In the genomic region with DNA sequence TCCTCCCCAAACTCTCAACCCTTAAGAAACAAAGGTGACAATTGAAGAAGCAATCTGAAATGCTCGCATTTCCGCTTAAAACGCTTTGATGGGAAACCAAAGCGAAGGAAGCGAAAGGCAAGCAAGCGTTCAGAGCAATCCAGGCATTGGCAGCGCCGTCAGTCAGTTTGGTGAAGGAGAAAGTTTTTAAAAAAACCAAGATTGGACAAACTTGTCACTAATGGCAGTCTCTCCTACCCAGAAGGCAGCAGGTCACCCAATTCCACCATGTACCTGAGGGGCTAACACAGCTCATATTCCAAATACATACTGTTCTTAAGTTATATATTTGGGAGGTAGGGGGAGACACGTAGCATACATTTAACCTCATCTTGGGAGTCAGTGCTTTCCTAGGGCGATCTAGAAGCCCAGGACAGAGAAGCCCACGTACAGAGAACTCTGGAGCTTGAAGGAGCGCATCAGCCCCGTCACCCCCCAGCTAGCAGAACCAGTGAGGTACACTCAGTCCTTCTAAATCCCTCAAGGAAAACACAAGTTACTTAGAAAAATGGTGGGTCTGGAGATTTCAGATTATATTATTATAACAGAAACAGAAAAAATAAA, we compare ENCODE assay signal across 11 mouse cellular contexts. TPM values are rescaled to one million over a fixed set of nuclear protein-coding genes. Genes with fewer than 3 reads are reported as not detected.
A peak's percentile ranks its signal among the peaks of the same experiment; 100 is the strongest.
DNase-seq lines count a peak whose midpoint lies in the region; ATAC-seq and TF ChIP-seq lines count a peak whose summit lies in the region.
"Had no signal": no experiment of that assay in that cellular context is flagged by ENCODE, and none has a peak within 500 bp of the region (broad histone marks: within the 10 kb centered on the region; RNA-seq: fewer than 3 reads in every experiment).

No protein-coding gene starts in this region.

- no peak for ATAC-seq in forebrain, embryonic 11.5 days (replicated peaks; ENCODE audit: low FRiP score)
- no peak for ATAC-seq in forebrain, embryonic 16.5 days
- ATAC-seq in limb, embryonic 12.5 days (ENCODE audit: insufficient number of reproducible peaks, insufficient read depth, low FRiP score, low TSS enrichment, low read depth) = no peak
- ATAC-seq in liver, embryonic 14.5 days (ENCODE audit: insufficient read depth) = no peak

- peaks cover 4% of the 10 kb centered on the region; the same call in 1 of the 2 replicates for H3K9me3 ChIP-seq in forebrain, embryonic 11.5 days (ENCODE audit: control insufficient read depth, low read length)
- H3K9me3 ChIP-seq in forebrain, embryonic 16.5 days (ENCODE audit: control insufficient read depth, low read length) = no peaks in the 10 kb centered on the region
- no peaks in the 10 kb centered on the region for H3K9me3 ChIP-seq in limb, embryonic 12.5 days
- peaks cover 14% of the 10 kb centered on the region; the same call in 1 of the 2 replicates for H3K9me3 ChIP-seq in limb, embryonic 10.5 days (replicated peaks)
- peaks cover 33% of the 10 kb centered on the region for H3K9me3 ChIP-seq in embryonic facial prominence, embryonic 10.5 days
- no peaks in the 10 kb centered on the region for H3K9me3 ChIP-seq in liver, embryonic 14.5 days (ENCODE audit: control insufficient read depth, low read length)

- H3K4me1 ChIP-seq in forebrain, embryonic 11.5 days (replicated peaks; ENCODE audit: control insufficient read depth, insufficient read depth, low read length) = peaks cover 8% of the 10 kb centered on the region
- peaks cover 21% of the 10 kb centered on the region for H3K4me1 ChIP-seq in forebrain, embryonic 16.5 days (replicated peaks; ENCODE audit: control insufficient read depth, insufficient read depth, low read length)
- peaks cover 16% of the 10 kb centered on the region for H3K4me1 ChIP-seq in limb, embryonic 12.5 days (replicated peaks)
- peaks cover 14% of the 10 kb centered on the region for H3K4me1 ChIP-seq in limb, embryonic 10.5 days
- H3K4me1 ChIP-seq in embryonic facial prominence, embryonic 10.5 days = peaks cover 18% of the 10 kb centered on the region
- H3K4me1 ChIP-seq in liver, embryonic 14.5 days (replicated peaks; ENCODE audit: control insufficient read depth in 2 of 2, insufficient read depth in 2 of 2, low read length in 1 of 2) = peaks cover 16 to 21% of the 10 kb centered on the region in 2 experiments

- DNase-seq in forebrain, embryonic 11.5 days (ENCODE audit: low spot score) = peak; percentile 58
- no peak for DNase-seq in limb, embryonic 10.5 days (ENCODE audit: low spot score)
- DNase-seq in embryonic facial prominence, embryonic 10.5 days (ENCODE audit: low spot score) = no peak
- DNase-seq in liver, embryonic 14.5 days (ENCODE audit: low read depth in 3 of 3, low spot score in 3 of 3) = no peak
- DNase-seq in right cerebral cortex, postnatal 4 days = no peak
- DNase-seq in right cerebral cortex, postnatal 25 days = no peak

- TF ChIP-seq CTCF in liver, embryonic 14.5 days (IDR thresholded peaks at IDR 0.05; ENCODE audit: low read depth) = no peak

- no peak for TF ChIP-seq EP300 in liver, embryonic 14.5 days (IDR thresholded peaks at IDR 0.05; ENCODE audit: low read depth)

- 72% methylated on average over 13 of the region's 13 CpGs for WGBS in forebrain, embryonic 11.5 days
- 71% methylated on average over 13 of the region's 13 CpGs for WGBS in forebrain, embryonic 16.5 days
- 71% methylated on average over 13 of the region's 13 CpGs for WGBS in limb, embryonic 12.5 days
- WGBS in limb, embryonic 10.5 days = 72% methylated on average over 13 of the region's 13 CpGs
- WGBS in embryonic facial prominence, embryonic 10.5 days = 70% methylated on average over 13 of the region's 13 CpGs
- 64% methylated on average over 13 of the region's 13 CpGs for WGBS in liver, embryonic 14.5 days (ENCODE audit: insufficient replicate concordance)

- no peak overlapping the region for H3K27ac ChIP-seq in forebrain, embryonic 11.5 days (ENCODE audit: low read depth, low read length)
- H3K27ac ChIP-seq in forebrain, embryonic 16.5 days (ENCODE audit: low read length) = no peak overlapping the region
- no peak overlapping the region for H3K27ac ChIP-seq in limb, embryonic 12.5 days
- H3K27ac ChIP-seq in limb, embryonic 10.5 days = no peak overlapping the region
- no peak overlapping the region for H3K27ac ChIP-seq in embryonic facial prominence, embryonic 10.5 days (replicated peaks)
- H3K27ac ChIP-seq in liver, embryonic 14.5 days = no peak overlapping the region

- H3K27me3 ChIP-seq in forebrain, embryonic 11.5 days (ENCODE audit: control insufficient read depth, insufficient read depth, low read length) = no peaks in the 10 kb centered on the region
- H3K27me3 ChIP-seq in forebrain, embryonic 16.5 days (replicated peaks; ENCODE audit: control insufficient read depth, insufficient read depth, low read length) = no peaks in the 10 kb centered on the region
- no peaks in the 10 kb centered on the region for H3K27me3 ChIP-seq in limb, embryonic 12.5 days
- no peaks in the 10 kb centered on the region for H3K27me3 ChIP-seq in limb, embryonic 10.5 days (ENCODE audit: low read depth, poor library complexity, severe bottlenecking)
- H3K27me3 ChIP-seq in embryonic facial prominence, embryonic 10.5 days (replicated peaks; ENCODE audit: low read depth, poor library complexity, severe bottlenecking) = no peaks in the 10 kb centered on the region
- H3K27me3 ChIP-seq in liver, embryonic 14.5 days (ENCODE audit: control insufficient read depth, insufficient read depth, low read length) = no peaks in the 10 kb centered on the region

- no peak overlapping the region for H3K4me3 ChIP-seq in forebrain, embryonic 11.5 days (ENCODE audit: low read depth, low read length)
- H3K4me3 ChIP-seq in forebrain, embryonic 16.5 days (replicated peaks; ENCODE audit: low read length) = no peak overlapping the region
- no peak overlapping the region for H3K4me3 ChIP-seq in limb, embryonic 12.5 days (replicated peaks)
- no peak overlapping the region for H3K4me3 ChIP-seq in limb, embryonic 10.5 days
- H3K4me3 ChIP-seq in embryonic facial prominence, embryonic 10.5 days = peak overlapping the region; percentile 59; the same call in 1 of the 2 replicates
- H3K4me3 ChIP-seq in liver, embryonic 14.5 days (ENCODE audit: insufficient read depth in 1 of 2, low read depth in 2 of 2, low read length in 2 of 2) = peak overlapping the region in 1 of 2 experiments; percentile 65; a peak in 2 of 4 replicates

- H3K36me3 ChIP-seq in forebrain, embryonic 11.5 days (ENCODE audit: control insufficient read depth, insufficient read depth, low read length) = peaks cover 27% of the 10 kb centered on the region
- H3K36me3 ChIP-seq in forebrain, embryonic 16.5 days (ENCODE audit: control insufficient read depth, insufficient read depth) = peaks cover 11% of the 10 kb centered on the region; the same call in 1 of the 2 replicates
- H3K36me3 ChIP-seq in limb, embryonic 12.5 days = peaks cover 48% of the 10 kb centered on the region
- peaks cover 55% of the 10 kb centered on the region for H3K36me3 ChIP-seq in limb, embryonic 10.5 days
- H3K36me3 ChIP-seq in embryonic facial prominence, embryonic 10.5 days (replicated peaks) = peaks cover 56% of the 10 kb centered on the region
- peaks cover 47% of the 10 kb centered on the region for H3K36me3 ChIP-seq in liver, embryonic 14.5 days (replicated peaks; ENCODE audit: control insufficient read depth, insufficient read depth, low read depth)

- no peak overlapping the region for H3K4me2 ChIP-seq in forebrain, embryonic 11.5 days (ENCODE audit: low read depth, low read length, severe bottlenecking)
- H3K4me2 ChIP-seq in forebrain, embryonic 16.5 days (ENCODE audit: low read length) = no peak overlapping the region
- H3K4me2 ChIP-seq in limb, embryonic 12.5 days = no peak overlapping the region
- H3K4me2 ChIP-seq in liver, embryonic 14.5 days (ENCODE audit: low read depth) = peak overlapping the region; percentile 72

- H3K9ac ChIP-seq in forebrain, embryonic 11.5 days (ENCODE audit: low read length) = no peak overlapping the region
- H3K9ac ChIP-seq in forebrain, embryonic 16.5 days (replicated peaks; ENCODE audit: low read depth, low read length) = no peak overlapping the region
- H3K9ac ChIP-seq in limb, embryonic 12.5 days (replicated peaks) = peak overlapping the region; percentile 0; the same call in 1 of the 2 replicates
- H3K9ac ChIP-seq in liver, embryonic 14.5 days (replicated peaks) = peak overlapping the region; percentile 88

RNA-seq across cellular contexts. Expression of a gene that starts 2.3 kb away (rescaled TPM):
- polyA plus RNA-seq in forebrain, embryonic 11.5 days (2014; fragmentation: Nextera tagmentation; extraction: Ambion mirVana) = 221 and 223 TPM in 2 replicates
- 121 TPM in 2 replicates for polyA plus RNA-seq in forebrain, embryonic 16.5 days (2015; fragmentation: Nextera tagmentation; extraction: Ambion mirVana)
- 236 and 243 TPM in 2 replicates for polyA plus RNA-seq in limb, embryonic 12.5 days (2016; fragmentation: Nextera tagmentation; extraction: Ambion mirVana)
- 206 and 245 TPM in 2 replicates for polyA plus RNA-seq in limb, embryonic 10.5 days (2016; fragmentation: Nextera tagmentation; extraction: Ambion mirVana)
- polyA plus RNA-seq in embryonic facial prominence, embryonic 10.5 days (2016; fragmentation: Nextera tagmentation; extraction: Ambion mirVana) = 219 and 220 TPM in 2 replicates
- polyA plus RNA-seq in liver, embryonic 14.5 days (2012; rRNA removed) = 51.9 and 61.0 TPM in 2 replicates
- polyA plus RNA-seq in liver, embryonic 14.5 days (2014; fragmentation: Nextera tagmentation; extraction: Ambion mirVana) = 38.0 and 42.9 TPM in 2 replicates

RNA-seq across cellular contexts. Expression of a gene that starts 2.3 kb away (rescaled TPM):
- polyA plus RNA-seq in forebrain, embryonic 11.5 days (2014; fragmentation: Nextera tagmentation; extraction: Ambion mirVana) = not detected in 2 replicates
- 0.09 TPM in 1 of 2 replicates, not detected in the other for polyA plus RNA-seq in forebrain, embryonic 16.5 days (2015; fragmentation: Nextera tagmentation; extraction: Ambion mirVana)
- polyA plus RNA-seq in limb, embryonic 12.5 days (2016; fragmentation: Nextera tagmentation; extraction: Ambion mirVana) = not detected in 2 replicates
- polyA plus RNA-seq in limb, embryonic 10.5 days (2016; fragmentation: Nextera tagmentation; extraction: Ambion mirVana) = not detected in 2 replicates
- polyA plus RNA-seq in embryonic facial prominence, embryonic 10.5 days (2016; fragmentation: Nextera tagmentation; extraction: Ambion mirVana) = not detected in 2 replicates
- polyA plus RNA-seq in liver, embryonic 14.5 days (2012; rRNA removed) = not detected in 2 replicates
- polyA plus RNA-seq in liver, embryonic 14.5 days (2014; fragmentation: Nextera tagmentation; extraction: Ambion mirVana) = not detected in 2 replicates
- polyA plus RNA-seq: embryonic facial prominence, embryonic 11.5 days; large intestine, adult 2 months; limb, embryonic 11.5 days had no signal

RNA-seq across cellular contexts. Expression of a gene that starts 48.4 kb away (rescaled TPM):
- 2.5 and 3.0 TPM in 2 replicates for polyA plus RNA-seq in forebrain, embryonic 11.5 days (2014; fragmentation: Nextera tagmentation; extraction: Ambion mirVana)
- polyA plus RNA-seq in forebrain, embryonic 16.5 days (2015; fragmentation: Nextera tagmentation; extraction: Ambion mirVana) = 0.96 and 1.0 TPM in 2 replicates
- 1.5 and 2.0 TPM in 2 replicates for polyA plus RNA-seq in limb, embryonic 12.5 days (2016; fragmentation: Nextera tagmentation; extraction: Ambion mirVana)
- polyA plus RNA-seq in limb, embryonic 10.5 days (2016; fragmentation: Nextera tagmentation; extraction: Ambion mirVana) = 1.2 and 1.3 TPM in 2 replicates
- 1.0 and 1.1 TPM in 2 replicates for polyA plus RNA-seq in embryonic facial prominence, embryonic 10.5 days (2016; fragmentation: Nextera tagmentation; extraction: Ambion mirVana)
- polyA plus RNA-seq in liver, embryonic 14.5 days (2012; rRNA removed) = under 0.01 and 0.01 TPM in 2 replicates
- 0.38 and 0.81 TPM in 2 replicates for polyA plus RNA-seq in liver, embryonic 14.5 days (2014; fragmentation: Nextera tagmentation; extraction: Ambion mirVana)

Comparison
In these comparisons a context has a peak if more than half of its experiments do, and no peak if none do; other contexts are left out.
1. H3K9ac ChIP-seq: peak in limb, embryonic 12.5 days (single experiment) and liver, embryonic 14.5 days (single experiment); none in forebrain, embryonic 11.5 days (single experiment) and forebrain, embryonic 16.5 days (single experiment).